Comparison of ENCODE assay signal across 13 mouse cellular contexts in the genomic region with DNA sequence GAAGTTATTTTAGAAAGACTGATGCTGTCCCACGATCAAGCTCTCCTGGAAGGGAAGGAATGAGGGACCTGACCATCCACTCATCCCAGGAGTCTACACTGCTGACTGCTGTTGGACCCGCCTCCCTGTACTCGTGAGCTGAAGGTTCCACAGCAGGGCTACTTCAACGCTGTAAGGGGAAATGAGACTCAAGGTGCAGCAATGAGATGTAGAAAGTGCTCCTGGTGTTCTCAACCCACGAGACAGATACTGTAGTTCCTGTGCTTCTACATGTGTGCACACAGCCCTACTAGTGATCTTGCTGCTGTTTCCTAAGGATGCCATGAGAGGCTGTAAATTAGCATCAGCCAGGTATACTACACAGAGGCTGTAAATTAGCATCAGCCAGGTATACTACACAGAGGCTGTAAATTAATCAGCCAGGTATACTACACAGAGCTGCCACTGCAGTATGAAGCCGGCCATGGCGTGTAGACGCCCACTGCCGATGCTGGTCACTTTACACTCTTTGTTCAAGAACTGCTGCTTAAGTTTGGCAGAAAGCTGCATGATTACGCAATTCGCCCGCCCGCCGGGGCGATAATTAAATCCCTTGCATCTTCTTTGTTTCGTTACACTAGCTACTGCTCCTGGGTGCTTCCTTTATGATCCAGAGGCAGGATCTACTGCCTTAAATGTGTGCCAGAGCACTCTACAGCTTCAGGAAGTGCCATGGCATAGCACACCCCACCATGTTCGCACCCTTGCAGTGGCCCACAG. TPM values are rescaled to one million over a fixed set of nuclear protein-coding genes. Genes with fewer than 3 reads are reported as not detected.
DNase-seq lines count a peak whose midpoint lies in the region; ATAC-seq and TF ChIP-seq lines count a peak whose summit lies in the region.
"Had no signal": no experiment of that assay in that cellular context is flagged by ENCODE, and none has a peak within 500 bp of the region (broad histone marks: within the 10 kb centered on the region; RNA-seq: fewer than 3 reads in every experiment).

No protein-coding gene starts in this region.

- H3ac ChIP-seq in myocyte (ENCODE audit: control insufficient read depth, insufficient read length) = no peak overlapping the region

- DNase-seq in forebrain, embryonic 11.5 days (ENCODE audit: low spot score) = no peak
- DNase-seq in lung, embryonic 14.5 days = peak; percentile 24
- DNase-seq in lung, adult 2 months = no peak
- DNase-seq in adrenal gland, adult 18-20 months (ENCODE audit: low spot score in 2 of 2) = no peak
- no peak for DNase-seq in hindbrain, postnatal 0 days (ENCODE audit: low spot score)
- DNase-seq: embryo, embryonic 11 days; thymus, postnatal 36 days had no signal

- WGBS in forebrain, embryonic 15.5 days = 69% methylated on average over 17 of the region's 17 CpGs
- WGBS in forebrain, embryonic 11.5 days = 92% methylated on average over 17 of the region's 17 CpGs
- 80% methylated on average over 17 of the region's 17 CpGs for WGBS in lung, embryonic 14.5 days
- 65% methylated on average over 17 of the region's 17 CpGs for WGBS in lung, adult 2 months
- WGBS in hindbrain, postnatal 0 days = 85% methylated on average over 17 of the region's 17 CpGs

- H3K9ac ChIP-seq in forebrain, embryonic 15.5 days (replicated peaks) = no peak overlapping the region
- no peak overlapping the region for H3K9ac ChIP-seq in forebrain, embryonic 11.5 days (ENCODE audit: low read length)
- H3K9ac ChIP-seq in lung, embryonic 14.5 days = no peak overlapping the region
- no peak overlapping the region for H3K9ac ChIP-seq in hindbrain, postnatal 0 days (replicated peaks; ENCODE audit: low read length)
- H3K9ac ChIP-seq: liver, embryonic 15.5 days; midbrain, embryonic 15.5 days had no signal

- H3K9me3 ChIP-seq in forebrain, embryonic 15.5 days = no peaks in the 10 kb centered on the region
- no peaks in the 10 kb centered on the region for H3K9me3 ChIP-seq in forebrain, embryonic 11.5 days (ENCODE audit: control insufficient read depth, low read length)
- H3K9me3 ChIP-seq in lung, embryonic 14.5 days (ENCODE audit: low read depth, low read length) = no peaks in the 10 kb centered on the region
- no peaks in the 10 kb centered on the region for H3K9me3 ChIP-seq in hindbrain, postnatal 0 days (ENCODE audit: low read length)
- H3K9me3 ChIP-seq: liver, embryonic 15.5 days; midbrain, embryonic 15.5 days had no signal

- peaks cover 4% of the 10 kb centered on the region; the same call in 1 of the 2 replicates for H3K4me1 ChIP-seq in forebrain, embryonic 15.5 days
- H3K4me1 ChIP-seq in forebrain, embryonic 11.5 days (replicated peaks; ENCODE audit: control insufficient read depth, insufficient read depth, low read length) = no peaks in the 10 kb centered on the region
- no peaks in the 10 kb centered on the region for H3K4me1 ChIP-seq in lung, embryonic 14.5 days (ENCODE audit: insufficient read depth)
- peaks cover 2% of the 10 kb centered on the region; the same call in 1 of the 2 replicates for H3K4me1 ChIP-seq in lung, adult 2 months (ENCODE audit: control insufficient read depth, insufficient read depth, low read length)
- no peaks in the 10 kb centered on the region for H3K4me1 ChIP-seq in hindbrain, postnatal 0 days (ENCODE audit: insufficient read depth, low read length)
- H3K4me1 ChIP-seq: liver, embryonic 15.5 days had no signal

- no peak for TF ChIP-seq CTCF in lung, embryonic 14.5 days (IDR thresholded peaks at IDR 0.05; ENCODE audit: low read depth)
- no peak for TF ChIP-seq CTCF in lung, adult 2 months (IDR thresholded peaks at IDR 0.05; ENCODE audit: insufficient read depth, low read length)
- no peak for TF ChIP-seq CTCF in hindbrain, postnatal 0 days (IDR thresholded peaks at IDR 0.05; ENCODE audit: low read depth)

- H3K36me3 ChIP-seq in forebrain, embryonic 15.5 days = no peaks in the 10 kb centered on the region
- H3K36me3 ChIP-seq in forebrain, embryonic 11.5 days (ENCODE audit: control insufficient read depth, insufficient read depth, low read length) = no peaks in the 10 kb centered on the region; the same call in 1 of the 2 replicates
- H3K36me3 ChIP-seq in lung, embryonic 14.5 days (ENCODE audit: insufficient read depth) = peaks cover 47% of the 10 kb centered on the region
- H3K36me3 ChIP-seq in myocyte (ENCODE audit: control insufficient read depth, insufficient read depth) = peaks cover 60% of the 10 kb centered on the region
- peaks cover 9% of the 10 kb centered on the region for H3K36me3 ChIP-seq in hindbrain, postnatal 0 days (ENCODE audit: insufficient read depth, low read length)

- 0 out of 2 replicates have a peak, but pooled peaks have one; percentile 17 for ATAC-seq in forebrain, embryonic 15.5 days (replicated peaks)
- no peak for ATAC-seq in forebrain, embryonic 11.5 days (replicated peaks; ENCODE audit: low FRiP score)
- no peak for ATAC-seq in lung, embryonic 14.5 days (ENCODE audit: insufficient read depth)
- ATAC-seq in granulocyte monocyte progenitor cell, adult 5-6 weeks (replicated peaks; ENCODE audit: poor library complexity, severe bottlenecking) = peak; percentile 79
- ATAC-seq in hindbrain, postnatal 0 days = no peak
- ATAC-seq: intestine, embryonic 16.5 days; midbrain, embryonic 15.5 days had no signal

- TF ChIP-seq POLR2A in lung, adult 2 months (IDR thresholded peaks at IDR 0.05; ENCODE audit: borderline replicate concordance, extremely low read depth, low read depth, low read length) = no peak
- TF ChIP-seq POLR2A in myocyte (IDR thresholded peaks at IDR 0.05; ENCODE audit: insufficient read length, low read depth) = no peak

- no peak overlapping the region for H3K4me2 ChIP-seq in forebrain, embryonic 15.5 days (replicated peaks)
- H3K4me2 ChIP-seq in forebrain, embryonic 11.5 days (ENCODE audit: low read depth, low read length, severe bottlenecking) = no peak overlapping the region
- no peak overlapping the region for H3K4me2 ChIP-seq in lung, embryonic 14.5 days
- no peak overlapping the region for H3K4me2 ChIP-seq in myocyte (ENCODE audit: low read depth)
- no peak overlapping the region for H3K4me2 ChIP-seq in hindbrain, postnatal 0 days (ENCODE audit: low read depth, low read length)
- H3K4me2 ChIP-seq: liver, embryonic 15.5 days; midbrain, embryonic 15.5 days had no signal

- no peaks in the 10 kb centered on the region for H3K79me2 ChIP-seq in myocyte (ENCODE audit: control insufficient read depth, insufficient read depth)

- no peaks in the 10 kb centered on the region for H3K27me3 ChIP-seq in forebrain, embryonic 15.5 days
- no peaks in the 10 kb centered on the region for H3K27me3 ChIP-seq in forebrain, embryonic 11.5 days (ENCODE audit: control insufficient read depth, insufficient read depth, low read length)
- no peaks in the 10 kb centered on the region for H3K27me3 ChIP-seq in lung, embryonic 14.5 days (ENCODE audit: insufficient read depth, low read length)
- no peaks in the 10 kb centered on the region for H3K27me3 ChIP-seq in myocyte (ENCODE audit: control insufficient read depth, insufficient read depth, insufficient read length)
- H3K27me3 ChIP-seq in hindbrain, postnatal 0 days (ENCODE audit: insufficient read depth, low read length) = no peaks in the 10 kb centered on the region
- H3K27me3 ChIP-seq: liver, embryonic 15.5 days; midbrain, embryonic 15.5 days had no signal

- H3K27ac ChIP-seq in forebrain, embryonic 15.5 days (replicated peaks) = no peak overlapping the region
- no peak overlapping the region for H3K27ac ChIP-seq in forebrain, embryonic 11.5 days (ENCODE audit: low read depth, low read length)
- no peak overlapping the region for H3K27ac ChIP-seq in lung, embryonic 14.5 days (ENCODE audit: low read depth)
- H3K27ac ChIP-seq in hindbrain, postnatal 0 days = no peak overlapping the region
- H3K27ac ChIP-seq: liver, embryonic 15.5 days; midbrain, embryonic 15.5 days had no signal

- no peak overlapping the region for H3K4me3 ChIP-seq in forebrain, embryonic 15.5 days
- no peak overlapping the region for H3K4me3 ChIP-seq in forebrain, embryonic 11.5 days (ENCODE audit: low read depth, low read length)
- H3K4me3 ChIP-seq in lung, embryonic 14.5 days (ENCODE audit: low read depth, low read length) = no peak overlapping the region
- H3K4me3 ChIP-seq in lung, adult 2 months (replicated peaks; ENCODE audit: extremely low read depth, low read depth, low read length) = no peak overlapping the region
- no peak overlapping the region for H3K4me3 ChIP-seq in myocyte
- no peak overlapping the region for H3K4me3 ChIP-seq in hindbrain, postnatal 0 days (ENCODE audit: low read length)
- H3K4me3 ChIP-seq: liver, embryonic 15.5 days; midbrain, embryonic 15.5 days had no signal

TF ChIP-seq in myocyte, 11 proteins besides CTCF, POLR2A, EP300 and RAD21:
- TF ChIP-seq CEBPB (IDR thresholded peaks at IDR 0.05; ENCODE audit: insufficient read depth, poor library complexity, severe bottlenecking) (peak; percentile 78), TCF12 (IDR thresholded peaks at IDR 0.05; ENCODE audit: insufficient read depth, poor library complexity, severe bottlenecking) (no peak), TCF3 (IDR thresholded peaks at IDR 0.05; ENCODE audit: insufficient read length, low read depth) (no peak), SRF (IDR thresholded peaks at IDR 0.05; ENCODE audit: control insufficient read depth, insufficient read length, low read depth) (no peak)

RNA-seq across cellular contexts. Expression of gene Cd180, which starts 53.6 kb away (rescaled TPM):
- polyA plus RNA-seq in forebrain, embryonic 15.5 days (2015; fragmentation: Nextera tagmentation; extraction: Ambion mirVana) = 0.19 and 0.23 TPM in 2 replicates
- polyA plus RNA-seq in forebrain, embryonic 11.5 days (2014; fragmentation: Nextera tagmentation; extraction: Ambion mirVana) = 0.41 and 0.60 TPM in 2 replicates
- 0.64 and 0.84 TPM in 2 replicates for polyA plus RNA-seq in lung, embryonic 14.5 days (2014; fragmentation: Nextera tagmentation; extraction: Ambion mirVana)
- polyA plus RNA-seq in lung, adult 2 months (2012; rRNA removed) = 2.8 and 3.9 TPM in 2 replicates
- 32.1 and 37.9 TPM in 2 replicates for total RNA-seq in granulocyte monocyte progenitor cell, adult 5-6 weeks (2014; fragmentation: Nextera tagmentation)
- total RNA-seq in granulocyte monocyte progenitor cell, adult 5-6 weeks (2017) = 6.6 and 22.1 TPM in 2 replicates
- 0.14 TPM for polyA plus RNA-seq in myocyte (2012; fragmentation: generic; extraction: Trizol)
- total RNA-seq in adrenal gland, adult 18-20 months (2021) = 1 to 10 TPM in 1 of 2 experiments, under 1 TPM in 1; 0.93 to 3.2 TPM
- total RNA-seq in hindbrain, postnatal 0 days (2014; rRNA removed) = 0.68 and 1.9 TPM in 2 replicates
- polyA plus RNA-seq in hindbrain, postnatal 0 days (2015; fragmentation: Nextera tagmentation; extraction: Ambion mirVana) = 1.1 and 1.4 TPM in 2 replicates

Comparison
In these comparisons a context has a peak if more than half of its experiments do, and no peak if none do; other contexts are left out.
1. ATAC-seq: peak in forebrain, embryonic 15.5 days (single experiment) and granulocyte monocyte progenitor cell, adult 5-6 weeks (single experiment); none in forebrain, embryonic 11.5 days (single experiment), lung, embryonic 14.5 days (single experiment) and hindbrain, postnatal 0 days (single experiment).